Mouse (Mus musculus): ENCODE measurements at regions not wholly inside any gene's neighbourhood (a gene's known extent, or its start where the extent isn't known, plus 50 kb on each side); places are given as distances from the start of the nearest gene placed in this dataset.

DNA sequence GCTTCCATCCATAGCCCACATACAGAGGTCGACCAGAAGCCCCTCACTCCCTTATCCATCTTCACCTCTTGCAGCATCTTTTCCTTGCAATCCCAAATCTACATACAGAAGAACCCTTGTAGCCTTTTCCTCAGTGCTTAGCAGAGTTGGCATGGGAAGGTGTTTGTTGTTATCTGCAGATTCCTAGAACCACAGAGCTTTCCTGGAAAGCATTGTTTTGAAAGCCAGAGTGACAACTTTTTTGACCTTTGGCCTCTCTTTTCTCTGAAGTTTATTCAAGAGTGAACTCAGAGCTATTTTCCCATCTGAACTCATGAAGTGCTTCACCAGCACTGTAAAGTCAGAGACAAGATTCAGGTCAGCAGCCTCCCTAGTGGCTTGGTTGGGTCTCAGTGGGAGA is 209.7 kb upstream of the Foxq1 start:
- no peak for TF ChIP-seq CTCF (IDR thresholded peaks at IDR 0.05; ENCODE audit: low read depth)
- no peak for TF ChIP-seq EP300 (IDR thresholded peaks at IDR 0.05; ENCODE audit: low read depth)
